Mouse (Mus musculus) heart, adult 9 months (tissue): ENCODE results near the gene Scgb1a1.
"Not testable (repeated sequence)": the region's sequence is repeated elsewhere in the genome, so short reads cannot be mapped to it uniquely, and the experiment has no call there.

Experiments
- DNase-seq, 2 experiments: peaks; one replicate each; pipeline ENCODE4 v3.0.0; 2022; ENCODE audit warnings: low spot score in 2 of 2

Scgb1a1 gene

DNA sequence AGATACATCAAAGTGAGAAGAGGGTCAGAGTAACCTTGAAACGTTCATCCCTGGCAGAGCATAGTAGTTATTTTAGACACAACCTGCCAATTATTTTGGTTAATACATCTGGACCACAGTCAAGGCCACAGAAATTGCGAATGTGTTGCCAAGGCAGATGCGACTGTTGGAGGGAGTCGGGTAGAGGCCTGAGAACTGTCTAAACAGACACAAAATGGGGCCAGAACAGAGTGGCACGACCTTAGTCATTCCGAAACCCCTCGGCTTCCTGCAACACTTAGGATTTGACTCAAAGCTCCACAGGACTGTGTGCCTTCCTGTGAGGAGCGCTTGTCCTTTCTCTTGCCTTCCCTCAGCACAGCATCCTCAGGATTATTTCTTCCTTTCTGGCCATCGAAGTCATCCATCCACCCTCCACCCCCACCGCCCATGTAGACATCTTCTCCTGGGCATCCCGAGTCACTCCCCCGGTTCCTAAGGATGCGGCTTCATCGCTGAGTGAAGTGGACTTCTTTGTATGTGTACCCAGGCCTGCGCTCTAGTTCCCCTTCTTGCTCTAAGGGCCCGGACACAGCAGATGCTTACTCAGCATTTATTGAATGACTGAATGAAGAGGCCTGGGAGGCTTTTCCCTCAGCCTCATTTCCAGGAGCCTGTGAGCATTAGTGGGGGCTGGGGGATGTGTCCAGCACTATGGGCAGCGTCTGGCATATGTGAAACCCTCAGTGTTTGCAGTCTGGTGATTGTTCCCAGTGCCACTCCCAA is 12.7 kb upstream of the Scgb1a1 start:
- no peak for DNase-seq

DNA sequence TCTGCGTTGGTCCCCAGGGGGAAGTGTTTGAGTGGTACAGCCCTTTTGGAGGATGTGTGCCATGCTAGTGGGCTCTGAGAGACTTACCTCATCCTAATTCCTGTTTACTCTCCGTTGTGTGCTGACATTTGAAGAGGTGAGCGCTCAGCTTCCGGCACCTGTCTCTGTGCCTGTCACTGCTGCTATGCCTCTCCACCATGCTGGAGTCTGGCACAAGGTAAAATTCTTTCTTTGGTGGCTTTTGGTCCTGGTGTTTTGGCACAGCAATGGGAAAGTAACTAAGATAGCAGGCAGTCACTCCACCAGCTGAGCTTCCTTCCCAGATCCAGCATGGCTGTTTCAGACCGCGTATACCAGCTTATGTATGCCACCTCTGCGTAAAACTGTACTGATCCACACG is 12.0 kb upstream of the Scgb1a1 start:
- no peak for DNase-seq

DNA sequence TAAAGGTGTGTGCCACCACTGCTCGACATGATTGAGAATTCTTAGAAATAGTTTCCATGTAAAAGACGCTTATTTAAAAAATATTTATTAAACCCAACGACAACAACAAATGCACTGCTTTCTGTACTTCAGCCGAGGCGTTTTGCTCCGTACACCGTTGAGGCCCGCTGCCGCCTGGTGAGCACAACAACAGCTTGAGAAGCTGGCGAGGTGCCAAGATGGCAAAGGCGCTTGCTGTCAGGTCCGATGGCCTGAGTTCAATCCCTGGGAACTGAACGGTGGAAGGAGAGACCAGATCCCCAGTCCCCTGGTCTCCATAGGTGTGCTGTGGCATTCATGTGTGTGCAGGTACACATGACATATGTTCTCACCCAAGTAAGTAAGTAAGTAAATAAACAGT is 9.7 kb upstream of the Scgb1a1 start:
- no peak for DNase-seq

DNA sequence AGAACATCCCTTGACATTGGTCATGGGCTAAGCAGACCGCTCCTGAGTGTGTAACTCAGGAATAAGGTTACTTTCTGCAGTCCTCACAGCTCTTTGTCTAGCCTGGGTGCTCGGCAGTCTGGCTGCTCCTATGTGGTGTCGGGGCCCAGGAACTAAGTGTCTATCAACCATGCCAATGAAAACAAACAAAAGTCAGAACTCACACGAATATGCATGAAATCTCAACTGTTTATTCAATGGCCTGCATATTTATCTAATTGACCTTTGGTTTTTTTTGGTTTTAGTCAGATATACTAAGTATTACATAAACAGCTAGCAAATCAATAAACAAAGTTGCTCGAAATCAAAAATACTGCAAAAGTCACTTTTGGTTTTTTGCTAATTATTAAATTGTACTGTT is 7.4 kb upstream of the Scgb1a1 start:
- DNase-seq: no peak

DNA sequence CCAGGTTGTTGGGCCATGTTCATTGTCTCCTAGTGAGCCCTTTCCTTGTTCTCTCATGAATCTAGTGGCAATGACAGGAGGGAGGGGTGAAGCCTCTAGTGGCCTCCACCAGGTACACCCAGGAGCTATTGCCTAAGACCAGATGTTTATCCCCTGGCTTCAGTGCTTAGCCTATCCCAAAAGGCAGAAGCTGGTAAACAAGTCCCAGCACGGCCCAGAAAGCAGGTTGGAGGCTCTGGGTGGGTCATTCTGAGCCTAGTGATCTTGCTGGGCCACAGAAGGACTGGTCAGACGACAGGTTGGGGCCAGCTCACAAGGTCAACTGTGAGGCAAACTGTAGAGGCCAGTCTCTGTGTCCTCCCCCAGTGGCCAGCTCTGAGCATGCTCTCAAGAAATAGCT is 3.0 kb upstream of the Scgb1a1 start:
- DNase-seq: no peak

DNA sequence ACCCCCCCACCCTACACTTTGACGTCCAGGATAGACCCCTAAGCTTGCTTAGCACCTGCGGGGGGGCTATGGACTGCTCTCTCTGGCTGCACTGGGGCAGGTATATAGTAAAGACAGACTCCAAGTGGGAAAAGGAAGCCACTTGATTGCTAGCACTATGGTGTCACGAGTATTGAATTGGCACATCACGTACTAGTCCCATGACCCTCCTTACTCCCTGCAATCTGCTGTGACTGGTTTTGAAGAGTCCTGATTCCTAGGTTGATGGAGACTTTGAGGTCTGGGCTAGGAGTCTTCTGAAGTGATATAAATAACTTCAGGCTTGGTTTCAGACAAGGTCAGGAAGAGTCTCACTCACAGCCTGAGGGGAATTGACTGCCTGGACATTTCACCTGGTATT is 2.4 kb upstream of the Scgb1a1 start:
- no peak for DNase-seq

DNA sequence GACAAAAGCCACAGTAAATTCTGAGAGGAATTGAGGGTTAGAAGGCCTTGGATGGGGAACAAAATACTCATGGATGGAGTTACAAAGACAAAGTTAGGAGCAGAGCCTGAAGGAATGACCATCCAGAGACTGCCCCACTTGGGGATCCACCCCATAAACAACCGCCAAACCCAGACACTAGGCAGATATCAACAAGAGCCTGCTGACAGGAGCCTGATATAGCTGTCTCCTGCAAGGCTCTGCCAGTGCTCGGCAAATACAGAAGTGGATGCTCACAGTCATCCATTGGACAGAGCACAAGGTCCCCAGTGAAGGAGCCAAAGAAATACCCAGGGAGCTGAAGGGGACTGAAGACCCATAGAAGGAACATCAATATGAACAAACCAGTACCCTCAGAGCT is 3.9 kb downstream of the Scgb1a1 start:
- DNase-seq: not testable (repeated sequence)

DNA sequence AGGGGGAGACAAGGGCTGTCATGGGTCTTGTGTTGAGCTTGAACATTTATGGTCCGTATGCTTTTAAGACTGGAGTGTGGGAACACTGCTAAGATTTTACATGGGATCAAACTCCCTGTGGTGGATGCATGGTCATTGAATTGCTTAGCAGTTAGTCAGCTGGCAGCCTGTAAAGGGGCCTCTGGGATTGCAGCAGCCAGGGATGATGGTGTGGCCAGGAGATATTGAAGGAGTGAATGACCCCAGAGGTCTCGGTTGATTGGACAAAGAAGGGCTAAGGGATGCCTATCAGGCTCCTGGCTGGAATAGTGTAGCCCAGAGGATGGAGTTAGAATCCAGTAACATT is 4.8 kb downstream of the Scgb1a1 start:
- DNase-seq: no peak

DNA sequence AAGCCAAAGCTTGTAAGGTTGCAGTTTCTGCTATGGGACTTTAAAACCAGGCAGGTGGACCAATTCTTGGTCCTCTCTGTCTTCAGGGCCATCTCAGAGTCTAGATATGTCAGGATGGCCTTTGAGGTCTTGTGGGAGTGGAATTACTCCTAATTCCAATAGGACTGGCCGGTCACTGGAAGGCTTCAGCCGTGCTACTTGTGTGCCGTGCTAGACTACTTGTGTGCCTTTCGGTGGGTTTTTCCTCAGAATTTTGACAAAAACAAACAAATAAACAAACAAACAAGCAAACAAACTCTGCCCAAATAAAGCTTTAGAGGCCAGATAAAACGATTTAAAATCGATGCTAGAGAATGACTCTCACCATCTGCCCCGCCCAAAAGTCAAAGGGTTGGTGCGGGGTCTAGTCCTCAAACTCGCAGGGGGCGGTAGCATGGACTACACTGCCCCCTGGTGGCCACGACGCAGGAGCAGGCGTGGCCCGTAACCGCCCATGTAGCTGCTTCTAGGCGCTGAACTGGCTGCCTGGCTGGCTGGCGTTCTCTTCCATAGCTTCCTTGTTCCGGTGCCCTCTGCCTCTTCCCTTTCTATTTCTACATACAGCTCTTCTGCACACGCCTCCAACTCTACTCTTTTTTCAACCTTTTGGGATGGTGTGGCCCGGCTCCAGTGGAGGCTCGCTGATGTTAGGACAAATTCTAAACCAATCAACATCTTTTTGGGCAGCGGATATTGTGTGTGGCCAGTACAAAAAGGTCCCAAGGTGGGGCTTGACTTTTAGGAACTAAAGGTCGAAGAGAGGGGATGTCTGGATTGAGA is 5.4 kb downstream of the Scgb1a1 start:
- DNase-seq: peak; percentile 84 to 89

DNA sequence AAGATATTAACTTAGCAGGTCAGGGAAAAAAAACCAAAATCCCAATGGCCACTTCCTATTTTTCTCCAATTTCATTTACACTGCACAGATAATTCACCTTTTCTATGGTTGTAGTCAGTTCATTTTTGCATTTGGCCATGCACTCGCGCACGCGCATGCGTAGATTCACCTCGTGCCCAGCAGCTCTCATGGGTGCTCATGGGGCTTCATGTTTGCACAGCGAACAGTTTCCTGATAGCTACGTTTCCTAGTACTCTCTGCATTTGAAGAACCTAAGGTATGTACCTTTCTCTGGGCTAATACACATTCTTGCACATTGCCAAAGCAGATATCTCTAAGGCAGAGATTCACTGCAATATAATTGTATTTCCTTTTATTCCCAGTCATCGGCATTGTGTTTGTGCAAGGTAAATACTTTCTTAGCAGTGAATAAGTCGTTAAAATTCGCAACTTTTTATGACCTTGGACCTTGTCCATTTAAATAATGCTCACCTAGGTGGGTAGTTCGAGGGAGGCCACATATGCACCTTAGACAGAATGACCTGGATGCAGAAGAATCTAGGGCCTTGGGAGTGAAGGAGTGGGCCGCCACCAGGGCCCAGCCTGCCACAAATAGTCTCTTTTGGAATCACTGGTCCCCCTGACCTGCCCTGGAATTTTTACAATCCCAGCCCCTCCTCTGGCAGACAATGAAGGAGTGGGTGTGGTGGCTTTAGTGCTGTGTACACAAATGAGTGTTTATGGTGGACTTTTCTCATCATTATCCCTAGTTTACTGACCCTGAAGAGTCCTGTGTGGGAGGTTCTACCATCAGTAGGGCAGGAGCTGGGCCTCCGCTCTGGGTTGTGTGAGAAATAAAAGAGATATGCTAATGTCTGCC is 6.2 kb downstream of the Scgb1a1 start:
- DNase-seq: no peak

DNA sequence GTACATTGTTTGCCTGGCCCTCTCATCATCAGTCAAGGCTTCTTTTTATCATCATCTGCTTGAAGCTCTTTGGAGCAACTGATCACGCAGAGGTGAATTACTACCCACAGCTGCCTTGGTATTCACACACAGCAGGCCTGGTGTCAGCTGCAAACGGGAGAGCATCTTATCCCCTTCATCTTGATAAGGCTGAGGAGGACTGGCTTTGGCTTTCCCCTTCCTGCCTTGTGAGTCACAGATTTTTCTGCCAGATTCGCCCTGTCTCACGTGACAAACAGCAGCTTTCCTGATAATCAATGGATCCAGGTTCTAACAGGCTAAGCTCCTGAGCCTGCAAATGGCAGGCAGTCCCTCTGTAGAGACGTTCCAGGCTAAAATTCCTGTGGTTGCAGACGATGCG is 7.8 kb downstream of the Scgb1a1 start:
- no peak for DNase-seq

DNA sequence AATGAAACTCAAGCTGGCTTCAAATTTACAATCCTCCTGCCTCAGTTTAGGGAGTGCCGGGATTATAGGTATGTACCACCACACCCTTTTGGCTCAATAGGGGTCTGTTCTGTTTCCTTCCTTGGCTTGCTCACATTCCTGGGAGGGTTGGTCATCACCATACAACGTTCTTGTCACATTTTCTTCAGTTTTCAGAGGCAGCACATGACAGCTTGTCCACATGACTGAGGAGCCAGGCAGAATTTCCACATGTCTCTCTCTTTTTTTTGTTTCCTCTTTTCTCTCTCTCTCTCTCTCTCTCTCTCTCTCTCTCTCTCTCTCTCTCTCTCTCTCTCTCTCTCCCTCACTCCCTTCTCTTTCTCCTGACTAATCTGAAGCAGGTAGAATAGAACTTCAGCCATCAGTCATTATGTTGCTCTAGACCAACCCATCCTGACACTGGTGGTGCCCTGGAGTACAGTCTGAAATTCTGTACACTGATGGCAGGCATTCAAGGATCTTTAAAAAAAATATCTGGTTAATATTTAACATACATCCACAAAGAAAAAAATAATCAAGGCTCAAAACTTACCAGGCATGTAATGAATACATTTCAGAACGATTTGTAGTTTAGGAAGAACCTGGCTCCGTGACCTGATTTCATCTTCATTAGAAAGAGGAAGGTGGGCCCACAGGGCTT is 10.6 kb downstream of the Scgb1a1 start:
- no peak for DNase-seq

DNA sequence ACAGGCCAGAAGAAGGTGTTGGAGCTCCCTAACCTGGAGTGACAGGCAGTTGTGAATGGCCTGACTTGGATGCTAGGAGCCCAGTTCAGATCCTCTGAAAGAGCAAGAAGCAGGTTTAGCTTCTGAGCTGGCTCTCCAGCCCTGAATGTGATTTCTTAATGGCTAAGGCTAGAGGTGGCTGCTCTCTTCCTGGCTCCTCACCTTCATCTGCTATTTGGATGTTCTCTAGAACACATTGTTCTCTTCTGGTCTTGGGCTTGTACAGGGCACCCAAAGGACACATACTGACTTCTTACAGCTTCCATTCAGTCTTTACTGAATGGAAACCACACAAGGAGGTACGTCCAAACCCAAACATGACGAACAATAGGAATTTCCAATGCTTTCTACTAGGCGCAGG is 11.7 kb downstream of the Scgb1a1 start:
- no peak for DNase-seq

DNA sequence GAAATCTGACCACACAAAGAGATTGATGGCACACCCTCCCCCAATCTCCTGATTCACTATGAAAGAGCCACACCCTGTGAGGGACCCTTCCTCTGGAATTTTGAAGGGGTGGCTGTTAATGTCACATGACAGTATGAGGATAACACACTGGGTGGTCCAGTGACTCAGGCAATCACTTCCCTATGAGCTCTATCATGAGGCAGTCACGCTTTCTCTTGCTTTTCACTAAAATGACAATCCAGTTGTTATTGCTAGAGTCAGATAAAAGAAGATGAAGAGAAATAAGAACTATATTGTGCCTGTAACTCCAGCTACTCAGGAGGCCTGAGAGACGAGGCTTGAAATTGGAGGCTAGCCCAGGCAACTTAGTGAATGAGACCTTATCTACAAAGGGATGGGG is 12.2 kb downstream of the Scgb1a1 start:
- DNase-seq: no peak

DNA sequence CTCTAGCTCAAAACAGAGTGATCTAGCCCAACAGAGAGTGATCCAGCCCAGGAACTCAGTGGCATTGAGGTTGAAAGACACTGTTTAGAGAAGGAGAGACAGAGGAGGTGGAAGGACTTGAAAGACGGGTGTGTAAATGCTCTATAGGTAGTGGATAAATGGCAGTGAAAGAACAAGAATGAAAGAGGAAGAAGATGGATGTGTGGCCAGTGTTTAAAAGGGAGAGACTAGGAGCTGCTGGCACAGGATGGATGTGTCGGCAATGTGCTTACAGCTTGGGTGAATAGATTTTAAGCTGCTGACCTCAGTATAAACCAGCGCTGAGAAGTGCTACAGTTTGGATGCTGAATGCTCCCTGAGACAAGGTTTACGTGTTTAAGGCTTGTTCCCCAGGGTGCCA is 13.3 kb downstream of the Scgb1a1 start:
- no peak for DNase-seq

DNA sequence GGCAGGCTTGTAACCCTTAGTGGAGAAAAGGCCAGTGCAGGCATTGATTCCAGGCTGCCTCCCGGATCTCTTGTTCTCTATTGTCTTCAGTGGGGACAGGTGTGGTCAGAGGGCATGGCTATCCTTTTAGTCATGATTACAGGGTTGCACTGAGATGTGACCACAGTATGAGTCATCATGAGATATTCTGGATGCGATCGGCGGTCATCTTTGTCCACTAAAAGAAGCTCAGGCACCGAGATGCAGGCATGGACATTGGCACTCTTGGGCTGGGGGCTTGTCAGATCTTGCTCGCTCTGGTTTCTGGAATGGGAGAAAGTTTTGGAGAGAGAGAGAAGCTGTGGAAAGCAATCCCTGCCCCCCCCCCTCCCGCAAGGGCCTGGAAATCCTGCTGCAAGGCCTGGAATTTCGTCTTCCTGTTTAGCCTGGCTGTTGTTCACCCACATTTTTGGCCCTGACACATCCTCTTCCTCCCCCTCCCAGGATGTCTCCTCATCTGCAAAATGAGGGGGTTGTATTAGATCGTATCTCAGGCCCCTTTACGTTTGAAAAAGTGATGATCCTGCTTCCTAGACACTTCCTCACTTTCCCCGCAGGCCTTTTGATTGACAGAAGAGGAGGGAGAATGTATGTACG is 13.9 kb downstream of the Scgb1a1 start:
- DNase-seq: peak; percentile 63 to 78

DNA sequence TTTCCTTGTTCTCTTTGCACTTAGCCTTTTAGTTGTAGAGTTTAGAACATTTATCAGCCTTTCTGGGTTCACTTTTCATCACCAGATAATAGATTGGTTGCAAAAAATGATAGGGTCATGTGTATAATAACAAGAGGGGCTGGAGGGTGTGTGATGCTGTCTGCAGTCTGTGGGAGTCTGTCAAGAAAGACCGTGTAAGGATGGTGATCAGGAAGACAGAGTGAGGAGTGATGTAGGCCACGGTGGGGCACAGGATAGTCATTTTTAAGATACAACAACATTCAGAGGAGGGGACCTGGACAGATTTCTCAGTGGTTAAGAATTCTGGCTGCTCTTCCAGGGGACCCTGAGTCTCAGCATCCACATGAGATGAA is 15.6 kb downstream of the Scgb1a1 start:
- DNase-seq: no peak

DNA sequence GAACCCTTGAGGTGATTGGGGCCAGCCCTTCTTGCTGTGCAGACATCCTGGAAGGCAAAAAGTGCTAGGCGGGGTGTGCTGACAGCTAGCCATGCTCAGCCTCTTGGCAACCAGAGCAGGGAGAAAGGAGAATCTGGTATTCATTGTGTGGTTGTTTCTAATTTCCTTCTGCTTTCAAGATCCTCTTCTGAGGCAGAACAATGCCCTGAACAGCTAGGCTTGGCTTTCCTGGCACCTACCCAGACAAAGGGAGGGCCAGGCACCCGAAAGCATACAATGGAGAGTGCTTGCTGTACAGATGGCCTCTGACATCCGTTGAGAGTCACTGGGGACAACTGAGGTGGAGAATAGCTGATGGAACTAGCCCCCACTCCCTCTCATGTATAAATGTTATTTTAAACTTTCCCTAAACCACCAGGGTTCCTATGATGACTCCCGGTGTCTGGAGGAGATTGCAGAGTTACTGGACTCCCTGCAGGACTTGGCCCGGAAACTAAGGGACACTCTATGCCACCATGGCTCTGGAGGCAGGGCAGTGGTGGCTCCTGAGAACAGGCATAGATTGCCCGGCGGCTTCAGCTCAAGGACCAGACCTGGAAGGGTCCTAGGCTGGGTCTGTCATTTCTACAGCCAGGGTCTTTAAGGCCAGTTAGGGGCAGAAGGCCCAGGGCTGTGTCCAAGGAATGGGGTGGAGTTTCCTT is 16.2 kb downstream of the Scgb1a1 start:
- peak; percentile 89 to 95 for DNase-seq

DNA sequence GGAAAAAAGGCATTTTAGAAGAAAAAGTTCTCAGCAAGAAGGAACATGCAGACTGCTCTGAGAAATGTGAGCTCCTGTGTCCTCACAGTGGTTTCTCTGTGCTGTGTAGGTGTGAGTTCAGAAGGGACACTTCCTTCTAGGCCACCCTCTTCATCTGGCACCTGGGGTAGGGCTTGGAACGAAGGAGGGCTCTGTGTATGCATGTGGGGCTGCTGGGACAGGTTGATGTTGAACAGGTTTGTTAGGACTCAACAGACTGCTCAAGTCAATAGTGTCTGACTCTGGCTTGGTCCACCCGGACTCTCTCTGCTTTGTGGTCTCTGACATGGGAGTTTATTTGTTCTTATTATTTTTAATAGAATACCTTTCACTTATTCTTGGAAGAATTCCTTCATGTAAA is 17.4 kb downstream of the Scgb1a1 start:
- DNase-seq: no peak

DNA sequence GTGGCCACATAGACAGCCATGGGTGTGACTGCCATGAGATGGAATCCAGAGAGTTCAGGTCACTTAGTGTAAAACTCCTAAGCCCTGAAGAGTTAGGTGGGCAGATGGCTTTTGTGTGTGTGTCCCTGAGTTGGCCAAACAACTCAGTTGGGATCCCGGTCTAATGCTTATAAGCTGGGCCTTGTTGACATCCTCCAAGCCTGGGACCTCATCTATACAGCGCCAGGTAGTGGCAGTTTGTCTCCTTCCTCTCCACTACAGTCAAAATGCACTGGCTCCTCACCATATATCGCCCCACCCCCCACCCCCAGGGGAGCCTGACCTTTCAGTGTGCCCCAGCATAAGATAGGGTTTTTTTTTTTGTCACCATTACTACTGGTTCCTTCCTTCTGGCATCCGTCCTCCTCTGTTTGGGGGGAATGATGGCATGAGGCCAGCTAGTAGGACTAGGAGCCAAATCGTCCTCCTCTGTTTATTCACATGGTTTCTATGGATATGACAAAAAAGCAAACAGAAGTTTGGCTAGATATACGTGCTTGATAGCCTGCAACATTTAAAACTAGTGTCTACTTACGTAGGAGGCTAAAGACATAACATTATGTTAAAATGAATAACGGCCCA is 18.0 kb downstream of the Scgb1a1 start:
- DNase-seq: no peak
